Mouse (Mus musculus) lung, postnatal 14 days (tissue): ENCODE measurements around the gene Cd93.

Experiments
- DNase-seq: peaks from one replicate; pipeline ENCODE4 v3.0.0; 2021

Cd93 gene

DNA sequence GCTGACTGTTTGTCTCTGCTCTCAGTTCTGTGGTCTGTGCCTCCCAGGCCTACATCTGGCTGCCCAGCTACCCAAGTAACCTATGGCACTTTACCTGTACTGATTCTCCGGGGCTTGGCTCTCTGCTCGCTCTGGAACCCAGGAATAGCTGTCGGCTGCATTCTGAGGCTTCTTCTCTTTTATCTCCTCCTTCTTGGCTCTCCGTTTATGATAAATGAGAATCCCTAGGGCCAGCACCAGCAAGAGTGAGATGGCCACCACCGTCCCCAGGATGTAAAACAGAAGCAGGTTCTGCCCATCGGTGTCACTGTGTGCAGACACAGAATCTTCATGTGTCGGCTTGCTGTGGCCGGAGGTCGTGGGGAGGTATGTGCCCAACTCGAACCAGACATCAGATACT, 1.9 kb downstream of the Cd93 start:
- no peak for DNase-seq

- no peak for DNase-seq
Observed at GRCm38 (mm10) chr2:148439691-148440276, 3.6 kb downstream of the Cd93 start.

DNA sequence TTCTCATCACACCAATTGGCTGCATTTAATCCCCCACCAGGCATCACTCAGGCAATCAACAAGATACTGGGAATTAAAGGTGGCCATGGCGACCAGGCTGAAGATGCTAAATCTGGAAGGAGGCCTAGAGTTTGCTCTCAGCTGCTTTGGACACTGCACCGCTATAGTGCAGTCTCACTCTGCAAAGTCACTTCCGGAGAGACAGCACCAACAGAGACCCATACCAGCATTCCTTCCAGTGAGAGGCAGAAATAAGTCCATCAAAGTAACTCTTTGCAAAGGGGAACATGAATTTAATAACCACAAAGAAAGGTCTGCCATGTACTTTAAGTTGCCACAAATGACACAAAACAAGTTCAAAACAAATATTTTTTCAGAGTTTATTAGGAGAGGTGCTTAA, 7.1 kb downstream of the Cd93 start:
- no peak for DNase-seq

DNA sequence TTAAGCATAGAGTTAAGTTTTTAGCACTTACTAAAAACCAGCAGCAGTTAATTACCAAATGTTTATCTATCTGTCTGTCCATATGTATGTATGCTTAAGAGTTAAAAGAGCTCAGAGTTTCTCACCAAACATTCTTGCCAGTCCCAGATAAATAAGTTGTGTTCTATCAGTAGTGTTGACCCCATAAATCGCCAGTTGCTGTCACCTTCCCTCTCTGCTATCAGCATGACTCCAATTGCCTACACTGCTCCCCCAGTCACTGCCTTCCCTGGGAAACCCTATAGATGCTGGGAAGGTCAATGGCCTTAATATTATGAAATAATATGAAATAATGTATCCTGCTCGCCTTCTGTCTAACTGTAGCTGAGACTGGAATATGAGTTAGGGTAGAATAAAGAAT, 11.0 kb downstream of the Cd93 start:
- DNase-seq = no peak

GRCm38 (mm10) chr2:148430941-148431340, 12.4 kb downstream of the Cd93 start:
- DNase-seq = no peak

DNA sequence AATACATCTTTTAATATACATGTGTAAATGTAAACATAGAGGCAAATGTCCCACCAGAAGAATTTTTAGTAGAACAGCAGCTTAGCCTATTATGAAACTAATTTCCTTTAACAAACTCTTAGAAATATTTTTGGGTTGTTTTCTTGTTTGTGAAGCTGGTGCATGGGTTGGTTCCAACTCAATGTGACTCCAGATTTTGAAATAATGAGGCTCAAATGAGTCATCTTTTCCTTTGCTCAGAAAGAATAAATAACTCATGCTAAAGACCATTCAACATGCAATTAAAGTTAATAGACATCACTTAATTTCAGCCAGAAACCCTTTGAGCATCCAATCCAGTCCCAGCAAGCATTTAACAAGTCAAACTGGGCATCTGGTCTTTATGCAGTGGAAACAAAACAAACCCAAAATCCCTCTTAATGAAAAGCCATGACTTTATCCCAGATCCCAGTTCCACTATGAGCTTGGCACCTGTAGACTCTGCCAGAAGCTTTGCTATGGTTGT, 14.3 kb downstream of the Cd93 start:
- DNase-seq = no peak

DNA sequence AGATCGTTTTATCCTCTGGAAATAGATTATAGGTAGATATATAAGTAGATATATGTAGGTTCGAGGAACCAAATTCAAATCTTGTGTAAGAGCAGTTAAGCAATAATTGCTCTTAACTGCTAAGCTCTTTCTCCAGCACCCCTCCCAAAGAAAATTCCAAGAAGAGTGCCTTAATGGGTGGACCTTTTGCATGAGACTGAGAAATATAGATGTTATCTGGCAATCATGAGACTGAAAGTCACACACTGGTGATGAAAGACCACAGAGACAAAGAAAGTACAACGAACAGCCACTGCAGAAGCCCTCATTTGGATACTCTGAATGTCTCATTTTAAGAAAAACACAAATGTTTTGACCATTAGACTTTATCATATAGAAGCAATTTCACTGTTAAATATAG, 14.8 kb downstream of the Cd93 start:
- no peak for DNase-seq

- DNase-seq = no peak
Observed at GRCm38 (mm10) chr2:148427553-148427952, 15.8 kb downstream of the Cd93 start.

DNA sequence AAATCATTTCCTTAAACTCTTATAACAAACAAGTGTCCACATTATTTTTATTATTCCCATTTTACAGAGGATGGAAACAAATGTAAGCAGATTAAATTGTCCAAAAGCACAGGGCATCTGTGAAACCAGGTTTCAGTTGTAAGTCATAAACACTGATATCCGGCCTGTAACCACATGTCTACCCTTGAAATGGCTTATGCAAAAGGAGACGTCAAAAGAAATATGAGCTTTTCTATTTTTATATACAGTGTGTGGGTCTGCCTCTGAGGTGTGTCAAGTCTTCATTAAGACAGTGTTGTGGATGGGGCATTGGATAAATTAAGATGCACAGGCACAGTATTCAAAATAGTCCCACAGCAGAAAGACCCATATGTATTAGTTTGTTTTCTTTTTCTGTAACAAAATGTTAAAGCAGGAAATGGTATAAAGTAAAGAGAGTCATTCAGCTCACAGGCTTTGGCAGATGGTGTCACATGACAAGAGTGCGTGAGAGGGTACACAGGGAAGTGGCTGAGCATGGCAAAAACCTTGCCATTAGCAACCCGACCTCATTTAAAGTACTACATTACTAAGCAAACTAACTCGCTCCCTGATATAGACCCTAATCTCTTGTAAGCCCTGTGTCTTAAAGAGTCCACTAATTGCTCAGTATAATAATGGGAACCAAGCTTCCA, 17.5 kb downstream of the Cd93 start:
- DNase-seq = no peak

- DNase-seq = no peak
Observed at GRCm38 (mm10) chr2:148421706-148422105, 21.7 kb downstream of the Cd93 start.

GRCm38 (mm10) chr2:148421112-148421511, 22.3 kb downstream of the Cd93 start:
- no peak for DNase-seq

- DNase-seq = no peak
Observed at GRCm38 (mm10) chr2:148419776-148420175, 23.6 kb downstream of the Cd93 start.

- DNase-seq = no peak
Observed at GRCm38 (mm10) chr2:148419151-148419550, 24.2 kb downstream of the Cd93 start.

- DNase-seq = no peak
Observed at GRCm38 (mm10) chr2:148409821-148410220, 33.5 kb downstream of the Cd93 start.

GRCm38 (mm10) chr2:148409141-148409540, 34.2 kb downstream of the Cd93 start:
- DNase-seq = peak; percentile 88

- DNase-seq = no peak
Observed at GRCm38 (mm10) chr2:148408761-148409120, 34.6 kb downstream of the Cd93 start.

DNA sequence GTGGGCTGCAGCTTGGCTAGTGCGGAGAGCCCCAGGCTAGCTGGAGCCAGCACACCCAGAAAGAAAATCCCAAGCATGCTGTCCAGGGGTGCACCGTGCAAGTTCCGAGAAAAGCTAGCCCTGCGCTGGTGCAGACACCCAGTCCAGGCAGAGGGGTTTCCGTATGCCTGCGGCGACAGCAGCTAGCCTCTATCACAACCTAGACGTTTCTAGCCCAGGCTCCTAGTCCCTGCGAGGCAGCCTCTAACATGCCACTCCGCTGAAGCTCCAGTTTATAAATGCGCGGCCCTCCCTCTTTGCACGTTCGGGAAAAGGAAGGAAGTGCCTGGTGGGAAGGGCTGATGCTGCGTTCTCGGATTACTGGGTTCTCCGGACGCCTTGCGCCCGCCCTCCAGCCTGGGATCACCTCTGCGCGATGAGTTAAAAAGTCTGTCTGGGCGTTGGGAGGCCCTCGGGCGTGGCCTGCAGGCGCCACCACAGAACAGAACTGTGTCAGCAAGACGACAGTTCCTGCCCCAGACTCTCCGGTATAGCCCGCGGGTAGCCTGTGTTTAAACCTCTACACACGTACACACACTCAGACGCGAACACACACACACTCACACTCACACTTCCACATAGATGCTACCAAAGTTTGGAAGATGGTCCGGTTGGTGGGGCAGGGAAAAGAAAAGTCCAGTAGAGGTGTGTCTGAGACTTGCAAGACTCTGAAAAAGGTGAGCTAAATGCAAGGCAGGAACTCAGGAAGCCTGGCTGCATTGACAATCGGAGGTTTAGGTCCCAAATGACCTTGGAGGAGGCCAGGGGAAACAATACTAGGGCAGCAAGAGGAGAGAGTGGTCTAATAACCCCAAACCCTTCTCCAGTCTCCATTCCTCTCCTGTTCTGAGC, 35.2 kb downstream of the Cd93 start, which contains the start of gene Thbd:
Gene Thbd, minus strand, starts transcription at position 319 of the 891 bp plus-strand sequence.
- peak; percentile 88 for DNase-seq

DNA sequence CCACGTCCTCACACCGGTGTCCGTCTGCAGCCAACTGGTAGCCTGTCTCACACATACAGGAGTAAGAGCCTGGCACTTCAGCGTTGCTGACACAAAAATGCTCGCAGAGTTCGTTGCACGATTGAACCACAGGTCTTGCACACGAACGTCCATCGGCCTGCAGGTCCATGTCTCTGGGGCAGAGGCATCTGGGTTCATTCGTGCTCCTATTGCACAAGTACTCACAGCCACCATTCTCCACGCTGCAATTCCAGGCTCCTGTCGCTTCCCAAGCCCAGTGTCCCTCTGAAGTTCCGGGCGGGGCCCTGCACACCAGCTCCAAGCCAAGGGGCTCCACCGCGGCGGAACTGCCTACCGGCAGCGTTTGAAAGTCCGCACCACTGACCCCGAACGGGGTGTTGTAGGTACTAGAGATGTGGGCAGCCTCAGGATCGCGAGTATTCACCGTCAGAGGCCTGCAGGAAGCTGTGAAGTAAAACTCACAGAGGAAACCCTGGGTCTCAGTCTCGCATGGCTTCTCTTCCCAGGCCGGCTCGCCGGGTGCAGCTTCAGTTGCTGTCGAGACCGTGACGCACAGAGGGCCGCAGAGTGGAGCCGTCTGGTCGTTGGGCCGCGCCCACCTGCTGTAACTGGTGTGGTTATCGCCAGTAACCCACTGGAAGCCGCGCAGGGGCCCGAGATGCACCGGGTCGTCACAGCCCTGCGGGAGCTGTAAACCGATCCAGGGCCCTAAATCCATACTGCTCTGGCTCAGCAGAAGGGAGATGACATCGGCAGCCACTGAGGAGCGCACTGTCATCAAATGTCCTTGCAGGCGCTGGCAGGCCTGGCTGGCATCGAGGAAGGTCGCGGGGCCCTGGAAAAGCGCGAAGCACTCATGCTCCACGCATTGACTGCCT, 36.1 kb downstream of the Cd93 start:
- peak; percentile 67 for DNase-seq

DNA sequence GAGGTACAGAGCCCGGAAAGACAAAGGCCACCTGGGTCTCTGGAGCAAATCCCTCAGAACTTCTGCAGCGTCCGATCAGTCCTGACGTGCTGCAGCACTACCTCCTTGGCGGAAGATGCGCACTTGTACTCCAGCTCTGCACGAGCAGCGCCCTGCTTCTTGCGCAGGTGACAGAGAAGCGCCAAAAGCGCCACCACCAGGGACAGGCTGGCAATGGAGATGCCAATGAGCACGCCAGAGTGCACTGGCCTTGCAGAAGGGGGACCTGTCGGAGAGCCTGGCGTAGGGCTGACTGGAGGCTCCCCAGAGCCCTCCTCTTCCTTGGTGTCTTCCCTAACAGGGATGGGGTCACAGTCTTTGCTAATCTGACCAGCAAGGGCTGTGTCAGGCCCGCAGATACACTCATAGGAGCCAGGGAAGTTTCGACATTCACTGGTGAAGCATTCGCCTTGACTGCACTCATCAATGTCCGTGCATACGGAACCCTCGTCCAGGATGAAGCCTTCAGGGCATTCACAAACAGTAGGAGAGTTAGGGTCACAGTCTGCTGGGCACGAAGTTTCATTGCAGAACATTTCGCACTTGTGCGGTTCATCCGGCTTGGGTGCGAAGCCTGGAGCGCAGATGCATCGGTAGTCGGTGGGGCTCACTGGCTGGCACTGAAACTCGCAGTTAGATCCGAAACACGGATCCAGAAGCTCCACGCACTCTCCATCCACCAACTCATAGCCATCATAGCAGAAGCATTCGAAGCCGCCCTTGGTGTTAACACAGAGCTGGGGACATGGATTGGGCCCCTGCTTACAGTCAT, 37.0 kb downstream of the Cd93 start:
- DNase-seq = peak; percentile 59

GRCm38 (mm10) chr2:148404906-148405305, 38.5 kb downstream of the Cd93 start:
- DNase-seq = no peak

- no peak for DNase-seq
Observed at GRCm38 (mm10) chr2:148402227-148402626, 41.1 kb downstream of the Cd93 start.
